Mouse (Mus musculus) kidney, adult 10 weeks (tissue): Measurements from ENCODE around the gene Trim14. TPM values are rescaled to one million over a fixed set of nuclear protein-coding genes. Genes with fewer than 3 reads are reported as not detected.

Experiments used
- polyA plus RNA-seq: library from polyadenylated mRNA; stranded (reverse); fragments of 350-450 nt; fragmentation: Illumina TruSeq; extraction: RNeasy Lipid Tissue Mini Kit (QIAGEN cat#74804); gene quantifications from one replicate; pipeline ENCODE4 v1.2.3, GENCODE M21; 2014; ENCODE audit warnings: low read depth, low replicate concordance

Gene Trim14
- not detected for polyA plus RNA-seq

DNA sequence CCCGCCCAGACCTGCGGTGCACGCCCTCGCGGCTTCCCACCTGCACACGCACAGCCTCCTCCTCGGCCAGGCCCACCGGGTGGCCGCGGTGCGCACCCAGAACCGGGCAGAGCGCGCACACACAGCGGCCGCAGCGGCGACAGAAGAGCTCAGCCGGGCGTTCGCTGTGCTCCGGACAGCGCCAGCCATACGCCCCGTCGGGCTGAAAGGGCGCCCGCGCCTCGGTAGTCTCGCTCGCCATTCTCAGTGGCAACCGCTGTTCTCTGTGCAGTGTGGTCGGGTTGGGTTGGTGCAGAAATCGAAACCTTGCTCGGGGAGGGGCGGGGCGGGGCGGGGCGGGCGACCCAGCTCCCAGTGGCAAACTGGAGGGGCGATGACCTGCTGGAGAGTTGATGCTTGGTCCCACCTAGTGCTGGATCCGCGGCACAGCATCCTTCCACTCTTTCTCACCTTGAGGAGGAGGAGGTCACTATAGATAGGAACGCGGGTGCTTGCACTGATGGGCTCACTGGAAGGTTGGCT, at the start of gene Trim14:
TSS of gene Trim14 (minus strand) at position 302 of the 522 bp plus-strand sequence.

DNA sequence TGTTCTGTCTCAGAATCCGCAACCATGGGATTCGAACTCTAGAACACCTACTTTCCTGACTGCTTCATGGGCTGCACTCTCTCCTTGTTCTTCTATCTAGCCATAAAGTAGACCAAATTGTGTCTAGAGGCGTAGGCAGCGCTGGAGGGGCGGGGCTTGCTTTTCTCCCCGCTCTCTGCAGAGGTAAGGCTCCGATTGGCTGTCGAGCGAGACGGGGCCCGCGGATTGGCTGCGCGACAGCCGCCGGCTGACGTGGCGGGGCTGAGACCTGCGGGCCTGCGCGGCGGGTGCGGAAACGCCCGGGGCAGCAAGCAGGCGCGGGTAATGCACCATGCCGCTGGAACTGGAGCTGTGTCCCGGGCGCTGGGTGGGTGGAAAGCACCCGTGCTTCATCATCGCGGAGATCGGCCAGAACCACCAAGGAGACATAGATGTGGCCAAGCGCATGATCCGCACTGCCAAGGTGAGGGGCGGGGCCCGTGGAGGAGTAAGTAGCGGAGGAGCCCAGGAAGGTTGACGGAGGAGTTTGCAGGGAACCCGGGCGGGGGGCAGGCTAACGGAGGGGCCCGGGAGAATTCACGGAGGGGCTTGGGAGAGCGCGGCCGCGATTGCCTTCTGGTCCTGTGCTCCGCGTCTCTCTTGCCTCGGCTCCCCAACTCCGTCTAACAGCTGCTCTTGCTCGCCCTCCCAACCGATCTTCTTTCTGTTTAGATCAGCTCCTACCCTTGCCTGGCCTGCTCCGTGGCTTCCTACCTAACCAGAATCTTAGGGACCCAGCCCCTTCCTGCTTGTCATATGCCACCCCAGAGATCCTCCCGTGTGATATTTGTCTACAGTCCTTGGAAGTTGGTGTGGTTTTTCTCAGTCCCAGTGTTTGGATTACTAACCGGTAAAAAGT, 46.7 kb downstream of the Trim14 start, which contains the start of gene Nans:
TSS of gene Nans (plus strand) at position 221 of the 898 bp plus-strand sequence.

DNA sequence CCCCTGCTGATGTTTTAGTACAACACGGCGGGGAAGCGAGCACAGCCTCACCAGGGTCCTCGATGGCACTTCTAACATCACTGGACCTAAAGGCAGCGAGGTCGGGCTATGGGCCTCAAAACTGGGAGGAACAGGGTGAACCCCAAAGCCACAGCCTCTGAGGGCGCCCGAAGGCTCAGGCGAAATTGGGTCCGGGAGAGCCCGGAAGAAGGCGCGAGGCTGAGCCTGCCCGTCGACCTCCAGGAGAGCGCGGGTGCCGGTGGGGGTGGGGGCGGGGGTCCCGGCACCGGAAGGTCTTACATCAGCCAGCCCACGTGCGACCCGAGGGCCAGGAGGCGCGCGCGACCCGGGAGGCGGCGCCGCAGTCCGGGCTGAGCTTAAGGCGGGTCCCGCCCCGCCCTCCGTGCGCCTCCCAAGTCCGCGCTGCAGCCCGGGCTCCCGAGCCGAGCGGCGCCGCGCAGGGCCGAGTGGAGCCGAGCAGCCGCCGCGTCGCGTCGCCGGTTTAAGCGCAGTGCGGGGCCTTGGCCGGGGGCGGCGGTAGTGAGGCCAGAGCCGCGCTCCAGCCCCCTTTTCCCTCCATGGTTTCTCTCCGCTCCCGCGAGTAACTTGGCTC, 85.3 kb downstream of the Trim14 start, which contains the start of gene Anp32b:
TSS of gene Anp32b (plus strand) at position 384 of the 613 bp plus-strand sequence.

Other genes starting within 250 kb of the Trim14 start
- gene Foxe1, start 192.5 kb downstream of the Trim14 start, polyA plus RNA-seq, result not detected
- 1.2 TPM for gene Trmo, start 146.7 kb downstream of the Trim14 start, polyA plus RNA-seq
- not detected for gene Hemgn, start 122.6 kb downstream of the Trim14 start, polyA plus RNA-seq
- gene Anp32b, start 85.2 kb downstream of the Trim14 start, polyA plus RNA-seq, result 136 TPM
- 3.3 TPM for gene Nans, start 46.9 kb downstream of the Trim14 start, polyA plus RNA-seq
- gene Coro2a, start 66.1 kb upstream of the Trim14 start, polyA plus RNA-seq, result 0.65 TPM
- 0.28 TPM for gene Tbc1d2, start 114.1 kb upstream of the Trim14 start, polyA plus RNA-seq